Mouse (Mus musculus): ENCODE data around the gene Lrfn4. TPM values are rescaled to one million over a fixed set of nuclear protein-coding genes. Genes with fewer than 3 reads are reported as not detected.

Gene Lrfn4
- polyA plus RNA-seq, 1 experiment from 2014 or later = 11.7 TPM

DNA sequence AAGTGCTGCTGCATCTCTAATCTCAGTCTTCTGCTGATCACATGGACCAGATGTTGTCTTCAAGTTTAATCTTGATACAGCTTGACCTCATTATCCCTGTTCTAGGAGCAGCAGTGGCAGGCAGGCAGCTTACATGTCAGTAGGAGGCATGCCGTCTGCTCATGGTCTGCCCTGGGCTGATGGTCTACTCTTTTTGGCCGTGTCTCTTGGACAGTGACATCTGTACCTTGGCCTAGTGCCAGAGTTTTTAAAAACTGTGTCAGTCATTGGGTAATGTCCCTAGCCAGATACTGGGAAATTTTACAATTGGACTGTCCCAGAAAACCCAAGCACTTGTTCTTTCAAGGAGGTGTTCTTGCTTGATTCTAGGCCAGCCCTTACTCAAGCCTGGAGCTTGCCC is 36.7 kb downstream of the Lrfn4 start:
- 83% methylated on average over 2 of the region's 2 CpGs for WGBS

DNA sequence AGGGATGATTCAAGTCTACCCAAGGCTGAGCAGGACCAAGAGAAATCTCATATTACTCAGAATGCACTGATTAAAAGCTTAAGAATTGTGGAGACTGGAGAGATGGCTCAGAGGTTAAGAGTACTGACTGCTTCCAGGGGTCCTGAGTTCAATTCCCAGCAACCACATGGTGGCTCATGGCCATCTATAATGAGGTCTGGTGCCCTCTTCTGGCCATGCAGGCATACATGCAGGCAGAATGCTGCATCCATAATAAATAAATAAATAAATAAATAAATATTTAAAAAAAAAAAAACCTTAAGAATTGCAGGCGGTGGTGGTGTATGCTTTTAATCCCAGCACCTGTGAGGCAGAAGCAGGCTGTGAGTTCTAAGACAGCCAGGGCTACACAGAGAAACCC is 42.2 kb downstream of the Lrfn4 start:
- H3K9ac ChIP-seq (replicated peaks) = no peak overlapping the region
- peaks cover 17% of the 10 kb centered on the region for H3K4me1 ChIP-seq
- H3K27ac ChIP-seq (replicated peaks) = no peak overlapping the region
- H3K9me3 ChIP-seq = no peaks in the 10 kb centered on the region
- ATAC-seq (replicated peaks) = no peak
- H3K27me3 ChIP-seq = no peaks in the 10 kb centered on the region
- H3K36me3 ChIP-seq = no peaks in the 10 kb centered on the region
- 97% methylated on average over 1 of the region's 1 CpGs for WGBS
- H3K4me2 ChIP-seq (replicated peaks) = no peak overlapping the region
- no peak overlapping the region for H3K4me3 ChIP-seq

More for the DNA sequence above, 36.7 kb downstream of the Lrfn4 start:
- Histone ChIP-seq H3K9me3 (no peaks in the 10 kb centered on the region), H3K4me3 (no peak overlapping the region), H3K27ac (replicated peaks) (no peak overlapping the region), H3K4me2 (replicated peaks) (no peak overlapping the region), H3K4me1 (no peaks in the 10 kb centered on the region), H3K36me3 (no peaks in the 10 kb centered on the region), H3K27me3 (no peaks in the 10 kb centered on the region), H3K9ac (replicated peaks) (no peak overlapping the region)
- no peak for ATAC-seq (replicated peaks)

DNA sequence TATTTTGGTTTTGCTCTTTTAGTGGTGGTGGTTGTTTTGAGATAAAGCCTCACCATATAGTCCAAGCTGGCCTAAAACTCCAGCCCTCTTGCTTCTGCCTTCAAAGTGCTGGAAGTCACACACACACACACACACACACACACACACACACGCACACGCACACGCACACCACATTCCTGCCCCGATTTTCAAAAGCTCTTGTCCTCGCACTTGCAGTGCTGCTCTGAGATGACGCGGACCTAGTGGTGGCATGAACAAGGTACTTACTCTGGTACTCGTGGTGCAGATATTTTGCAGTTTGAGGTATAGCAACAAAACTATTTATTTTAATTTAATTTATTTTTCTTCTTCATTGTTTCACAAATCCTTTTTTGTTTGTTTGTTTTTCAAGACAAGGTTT is 43.0 kb downstream of the Lrfn4 start:
- Histone ChIP-seq H3K4me2 (replicated peaks) (no peak overlapping the region), H3K27ac (replicated peaks) (no peak overlapping the region), H3K4me1 (peaks cover 17% of the 10 kb centered on the region), H3K4me3 (no peak overlapping the region), H3K36me3 (no peaks in the 10 kb centered on the region), H3K27me3 (no peaks in the 10 kb centered on the region), H3K9ac (replicated peaks) (no peak overlapping the region), H3K9me3 (no peaks in the 10 kb centered on the region)
- no peak for ATAC-seq (replicated peaks)
- 66% methylated on average over 8 of the region's 8 CpGs for WGBS

DNA sequence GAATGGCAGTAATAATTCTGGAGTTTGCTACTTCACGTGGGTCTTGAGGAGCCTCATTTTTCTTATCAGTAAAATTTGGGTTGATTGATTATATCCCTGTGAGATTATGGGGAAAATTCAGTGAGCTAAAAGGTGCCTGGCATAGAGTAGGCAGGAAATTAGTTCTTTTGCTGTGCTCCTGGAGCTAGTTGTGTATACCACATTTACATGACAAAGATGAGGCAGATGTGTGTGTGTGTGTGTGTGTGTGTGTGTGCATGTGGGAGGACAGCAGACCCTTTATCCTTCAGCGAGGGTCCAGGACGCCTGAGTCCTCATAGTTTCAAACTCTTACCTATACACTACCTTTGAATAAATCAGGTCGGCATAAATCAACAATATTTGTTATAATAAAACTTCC is 43.4 kb downstream of the Lrfn4 start:
- 0 out of 2 replicates have a peak overlapping the region, but pooled peaks have one; percentile 21 for H3K27ac ChIP-seq (replicated peaks)
- 26% methylated on average over 4 of the region's 4 CpGs for WGBS
- H3K4me3 ChIP-seq = no peak overlapping the region
- H3K4me2 ChIP-seq (replicated peaks) = no peak overlapping the region
- peak; percentile 38; the same call in 1 of the 2 replicates for ATAC-seq (replicated peaks)
- no peaks in the 10 kb centered on the region for H3K36me3 ChIP-seq
- H3K4me1 ChIP-seq = peaks cover 17% of the 10 kb centered on the region
- H3K9me3 ChIP-seq = no peaks in the 10 kb centered on the region
- no peaks in the 10 kb centered on the region for H3K27me3 ChIP-seq
- H3K9ac ChIP-seq (replicated peaks) = no peak overlapping the region

DNA sequence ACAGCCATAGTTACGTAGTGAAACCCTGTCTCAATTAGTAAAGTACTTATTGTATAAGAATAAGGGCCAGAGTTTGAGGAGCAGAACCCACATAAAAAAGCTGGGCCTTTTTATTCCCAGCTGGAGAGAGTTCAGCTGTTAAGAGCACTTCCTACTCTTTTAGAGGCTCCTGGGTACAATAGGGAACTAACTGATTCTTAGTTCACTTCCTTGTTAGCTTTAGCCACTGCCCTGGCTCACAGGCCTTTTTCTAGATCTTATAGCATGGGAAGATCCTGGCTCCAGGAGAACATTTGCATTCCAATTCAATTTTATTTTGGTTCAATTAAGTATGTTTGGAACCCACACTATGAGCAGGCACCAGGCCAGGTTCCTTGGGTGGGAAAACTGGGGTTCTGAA is 43.8 kb downstream of the Lrfn4 start:
- ATAC-seq (replicated peaks) = no peak
- WGBS = 20% methylated on average over 1 of the region's 1 CpGs
- H3K4me3 ChIP-seq = no peak overlapping the region
- no peak overlapping the region for H3K9ac ChIP-seq (replicated peaks)
- H3K4me2 ChIP-seq (replicated peaks) = no peak overlapping the region
- no peaks in the 10 kb centered on the region for H3K9me3 ChIP-seq
- peak overlapping the region; percentile 21; the same call in 1 of the 2 replicates for H3K27ac ChIP-seq (replicated peaks)
- H3K36me3 ChIP-seq = no peaks in the 10 kb centered on the region
- no peaks in the 10 kb centered on the region for H3K27me3 ChIP-seq
- H3K4me1 ChIP-seq = peaks cover 17% of the 10 kb centered on the region

DNA sequence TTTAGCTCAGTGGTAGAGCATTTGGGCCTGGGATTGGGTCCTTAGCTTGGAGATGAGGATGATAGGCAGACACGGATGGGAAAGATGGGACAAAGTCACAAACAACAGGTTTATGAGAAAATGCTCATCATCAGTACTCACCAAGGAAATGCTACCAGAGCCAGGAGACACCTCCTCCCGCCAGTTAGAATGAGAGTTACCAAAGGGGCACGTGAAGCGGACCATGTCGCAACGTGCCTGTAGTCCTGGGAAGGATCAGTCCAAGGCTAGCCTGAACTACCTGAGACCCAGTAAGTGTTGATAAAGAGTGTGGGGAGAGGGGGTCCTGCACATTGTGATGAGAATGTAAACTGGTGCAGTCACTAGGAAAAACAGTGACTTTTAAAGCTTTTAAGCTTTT is 44.7 kb downstream of the Lrfn4 start:
- no peak for ATAC-seq (replicated peaks)
- Histone ChIP-seq H3K4me2 (replicated peaks) (no peak overlapping the region), H3K27me3 (no peaks in the 10 kb centered on the region), H3K9me3 (no peaks in the 10 kb centered on the region), H3K4me3 (no peak overlapping the region), H3K9ac (replicated peaks) (no peak overlapping the region), H3K27ac (replicated peaks) (no peak overlapping the region), H3K4me1 (peaks cover 17% of the 10 kb centered on the region), H3K36me3 (no peaks in the 10 kb centered on the region)
- 89% methylated on average over 6 of the region's 6 CpGs for WGBS

DNA sequence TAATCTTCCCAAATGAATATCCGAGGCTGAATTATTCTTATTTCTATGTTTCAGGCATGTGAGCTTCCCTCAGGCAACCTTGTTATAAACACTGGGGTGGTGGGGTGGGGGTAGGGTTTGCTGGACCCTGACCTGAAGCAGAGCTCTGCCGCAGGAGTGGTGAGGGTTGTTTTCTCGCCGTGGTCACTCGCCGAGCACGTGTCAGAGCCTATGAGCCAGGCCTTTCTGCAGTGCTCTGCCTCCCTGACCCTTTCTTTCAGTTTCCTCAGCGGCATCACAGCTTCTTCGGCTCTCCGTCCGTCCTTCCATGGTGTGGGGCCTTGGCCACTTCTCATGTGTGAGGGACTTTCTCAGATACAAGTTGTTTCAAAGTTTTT is 45.2 kb downstream of the Lrfn4 start:
- no peaks in the 10 kb centered on the region for H3K36me3 ChIP-seq
- 91% methylated on average over 11 of the region's 11 CpGs for WGBS

DNA sequence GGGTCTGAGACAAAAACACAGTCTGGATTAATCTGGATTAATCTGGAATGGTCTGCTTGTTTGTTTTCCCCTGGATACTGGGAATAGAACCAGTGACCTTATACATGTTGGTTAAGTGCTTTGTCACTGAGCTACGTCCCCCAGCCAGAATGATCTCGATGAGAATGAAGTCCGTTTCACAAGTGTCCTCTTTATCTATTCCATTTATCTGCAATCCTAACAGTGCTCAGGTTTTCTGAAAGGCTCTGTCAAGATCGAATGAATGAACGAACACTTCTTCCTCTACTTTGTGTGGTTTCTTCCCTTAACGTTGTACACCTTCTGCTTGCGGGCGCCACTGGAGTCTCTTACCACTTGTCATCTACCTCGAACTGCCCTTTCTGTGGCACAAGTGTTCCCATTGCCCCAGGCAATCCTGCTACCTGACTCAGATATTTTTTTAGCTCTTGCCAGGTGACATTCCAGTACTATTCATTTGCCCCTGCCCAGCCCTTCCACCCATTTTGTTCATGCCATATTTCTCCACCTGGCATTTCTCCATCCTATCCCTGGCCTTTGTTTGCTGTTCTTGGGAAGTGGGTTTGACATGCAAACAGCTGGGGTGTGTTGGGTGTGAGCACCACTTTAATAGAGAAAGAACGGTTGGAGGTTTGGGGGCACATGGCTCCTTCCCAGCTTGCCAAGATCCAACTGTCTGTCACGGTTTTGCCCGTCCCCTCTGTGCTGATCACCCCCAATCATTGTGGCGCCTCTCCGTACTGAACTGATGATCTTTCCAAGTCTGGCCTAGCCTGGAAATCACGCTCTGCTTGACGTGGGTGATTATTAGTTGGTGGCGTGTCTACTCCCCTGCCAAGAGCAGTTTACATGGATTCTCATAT is 45.9 kb downstream of the Lrfn4 start:
- H3K4me3 ChIP-seq = no peak overlapping the region
- H3K27me3 ChIP-seq = no peaks in the 10 kb centered on the region
- H3K4me1 ChIP-seq = peaks cover 17% of the 10 kb centered on the region
- H3K36me3 ChIP-seq = no peaks in the 10 kb centered on the region
- 74% methylated on average over 17 of the region's 17 CpGs for WGBS
- ATAC-seq (replicated peaks) = no peak
- no peak overlapping the region for H3K27ac ChIP-seq (replicated peaks)
- no peak overlapping the region for H3K9ac ChIP-seq (replicated peaks)
- no peak overlapping the region for H3K4me2 ChIP-seq (replicated peaks)
- no peaks in the 10 kb centered on the region for H3K9me3 ChIP-seq

More for the DNA sequence above, 45.2 kb downstream of the Lrfn4 start:
- Histone ChIP-seq H3K9me3 (no peaks in the 10 kb centered on the region), H3K9ac (replicated peaks) (no peak overlapping the region), H3K4me2 (replicated peaks) (no peak overlapping the region), H3K4me3 (no peak overlapping the region), H3K4me1 (peaks cover 17% of the 10 kb centered on the region), H3K27me3 (no peaks in the 10 kb centered on the region), H3K27ac (replicated peaks) (no peak overlapping the region)
- ATAC-seq (replicated peaks) = no peak

DNA sequence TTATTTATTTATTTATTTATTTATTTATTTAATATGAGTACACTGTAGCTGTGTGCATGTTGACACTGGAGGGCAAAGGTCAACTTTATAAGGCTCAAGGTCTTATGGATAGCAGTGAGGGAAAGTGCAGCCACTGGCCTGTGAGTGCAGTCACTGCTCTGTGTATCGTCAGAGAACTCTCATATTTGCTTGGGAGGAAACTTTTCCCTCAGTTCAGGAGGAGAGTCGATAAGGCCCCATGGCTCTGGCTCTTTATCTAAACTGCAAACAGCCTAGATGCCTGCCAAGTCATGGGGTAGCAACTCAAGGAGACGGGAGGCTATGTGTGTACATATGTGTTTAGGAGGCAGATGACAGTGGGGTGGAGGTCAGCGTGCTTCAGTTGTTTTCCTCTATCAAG is 46.6 kb downstream of the Lrfn4 start:
- no peak for ATAC-seq (replicated peaks)
- no peak overlapping the region for H3K27ac ChIP-seq (replicated peaks)
- H3K4me2 ChIP-seq (replicated peaks) = no peak overlapping the region
- no peaks in the 10 kb centered on the region for H3K36me3 ChIP-seq
- 78% methylated on average over 4 of the region's 4 CpGs for WGBS
- no peaks in the 10 kb centered on the region for H3K27me3 ChIP-seq
- peaks cover 17% of the 10 kb centered on the region for H3K4me1 ChIP-seq
- no peaks in the 10 kb centered on the region for H3K9me3 ChIP-seq
- H3K4me3 ChIP-seq = no peak overlapping the region
- no peak overlapping the region for H3K9ac ChIP-seq (replicated peaks)

DNA sequence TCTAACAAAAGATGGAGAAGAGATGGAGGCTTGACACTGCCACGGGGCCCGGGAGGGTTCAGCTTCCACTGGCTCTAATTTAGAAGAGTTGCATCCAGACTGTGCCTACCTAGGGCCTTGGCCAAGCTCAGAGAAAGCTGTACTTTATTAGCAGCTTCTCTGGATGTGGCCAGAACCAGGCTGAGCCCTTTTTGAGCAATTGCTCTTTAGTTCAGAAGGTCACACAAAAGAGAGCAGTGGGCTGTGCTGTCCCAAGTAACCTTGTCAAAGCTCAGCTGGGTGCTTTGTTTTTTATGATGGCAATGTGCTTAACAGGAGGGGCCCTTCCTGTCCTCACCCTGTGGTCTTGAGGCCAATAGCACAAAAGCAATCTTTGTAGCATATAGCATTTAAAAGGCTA is 47.8 kb downstream of the Lrfn4 start:
- H3K4me2 ChIP-seq (replicated peaks) = no peak overlapping the region
- H3K27ac ChIP-seq (replicated peaks) = no peak overlapping the region
- no peak overlapping the region for H3K4me3 ChIP-seq
- no peak for ATAC-seq (replicated peaks)
- no peaks in the 10 kb centered on the region for H3K36me3 ChIP-seq
- no peak overlapping the region for H3K9ac ChIP-seq (replicated peaks)
- H3K9me3 ChIP-seq = no peaks in the 10 kb centered on the region
- peaks cover 17% of the 10 kb centered on the region for H3K4me1 ChIP-seq
- 89% methylated on average over 2 of the region's 2 CpGs for WGBS
- no peaks in the 10 kb centered on the region for H3K27me3 ChIP-seq

DNA sequence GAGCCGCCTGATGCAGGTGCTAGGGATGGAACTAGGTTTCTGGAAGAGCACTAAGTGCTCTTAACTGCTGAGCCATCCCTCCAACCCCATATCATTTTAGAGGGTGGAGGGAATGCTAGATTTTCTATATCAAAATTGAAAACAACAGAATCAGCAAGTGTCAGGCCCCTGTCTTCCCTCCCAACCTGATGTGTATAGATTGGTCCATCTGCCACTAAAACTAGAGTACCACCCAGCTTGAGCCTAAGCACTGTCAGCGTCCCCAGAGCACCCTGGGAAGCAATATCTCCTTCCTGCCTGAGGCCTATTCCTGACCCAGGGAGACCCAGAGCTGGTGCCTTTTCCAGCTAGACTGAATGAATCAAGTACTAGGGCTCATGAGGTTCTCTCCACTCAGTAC is 48.6 kb downstream of the Lrfn4 start:
- Histone ChIP-seq H3K4me1 (peaks cover 13% of the 10 kb centered on the region), H3K36me3 (no peaks in the 10 kb centered on the region), H3K27ac (replicated peaks) (no peak overlapping the region), H3K4me2 (replicated peaks) (no peak overlapping the region), H3K4me3 (no peak overlapping the region), H3K9me3 (no peaks in the 10 kb centered on the region), H3K27me3 (no peaks in the 10 kb centered on the region), H3K9ac (replicated peaks) (no peak overlapping the region)
- ATAC-seq (replicated peaks) = no peak
- 79% methylated on average over 2 of the region's 2 CpGs for WGBS

DNA sequence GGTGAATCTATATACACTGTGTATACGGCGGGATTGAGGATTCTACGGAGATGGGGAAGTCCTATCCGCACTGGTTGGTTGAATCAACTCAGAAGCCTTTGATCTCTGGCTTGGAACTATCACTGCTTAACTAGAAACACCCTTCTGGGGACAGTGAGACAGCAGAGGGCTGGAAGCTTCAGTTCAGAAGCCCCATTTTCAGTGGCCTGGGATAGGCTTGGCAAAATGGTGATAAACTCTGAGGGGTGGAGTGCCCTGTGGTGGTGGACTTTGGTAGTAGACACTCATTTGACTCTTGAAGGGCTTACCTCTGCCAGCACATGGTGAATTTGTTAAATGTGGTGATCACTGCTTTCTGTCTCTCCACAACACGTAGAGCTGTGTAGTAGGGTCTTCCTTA is 49.8 kb downstream of the Lrfn4 start:
- H3K9me3 ChIP-seq = no peaks in the 10 kb centered on the region
- no peak for ATAC-seq (replicated peaks)
- 92% methylated on average over 5 of the region's 5 CpGs for WGBS

More for the DNA sequence above, 49.8 kb downstream of the Lrfn4 start:
- Histone ChIP-seq H3K4me3 (no peak overlapping the region), H3K27me3 (no peaks in the 10 kb centered on the region), H3K9ac (replicated peaks) (no peak overlapping the region), H3K4me1 (peaks cover 3% of the 10 kb centered on the region; the same call in 1 of the 2 replicates), H3K27ac (replicated peaks) (no peak overlapping the region), H3K4me2 (replicated peaks) (no peak overlapping the region), H3K36me3 (no peaks in the 10 kb centered on the region)

All from forebrain, embryonic 15.5 days (tissue).